Mouse (Mus musculus): Measurements from ENCODE around the gene Uggt2. TPM values are rescaled to one million over a fixed set of nuclear protein-coding genes. Genes with fewer than 3 reads are reported as not detected.

The Uggt2 gene
- polyA plus RNA-seq, 1 experiment from 2014 or later = 26.7 TPM

DNA sequence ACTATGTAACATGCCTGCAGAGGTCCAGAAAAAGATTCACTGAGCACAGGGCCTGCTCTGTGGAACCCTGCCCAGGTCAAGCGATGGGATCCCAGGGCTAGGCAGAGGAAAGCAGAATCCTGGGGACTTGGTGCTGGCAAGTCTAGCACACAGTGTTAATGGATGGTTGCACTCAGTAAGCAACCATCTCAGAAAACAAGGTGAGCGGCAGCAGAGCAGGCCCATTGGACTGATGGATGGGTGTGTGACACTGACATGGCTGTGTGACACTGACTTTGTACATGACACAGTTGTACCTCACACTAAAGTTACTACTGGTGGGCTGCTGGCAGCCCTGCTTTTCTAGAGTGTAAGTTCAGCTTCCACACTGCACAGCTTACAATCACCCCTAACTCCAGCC is 89.7 kb downstream of the Uggt2 start:
- H3K4me3 ChIP-seq (ENCODE audit: low read depth, low read length) = no peak overlapping the region
- no peak overlapping the region for H3K27ac ChIP-seq (ENCODE audit: low read depth)
- ATAC-seq (ENCODE audit: insufficient read depth) (no peak), DNase-seq (no peak)
- H3K36me3 ChIP-seq (ENCODE audit: insufficient read depth) = peaks cover 28% of the 10 kb centered on the region
- no peak overlapping the region for H3K9ac ChIP-seq
- H3K9me3 ChIP-seq (ENCODE audit: low read depth, low read length) = no peaks in the 10 kb centered on the region
- H3K27me3 ChIP-seq (ENCODE audit: insufficient read depth, low read length) = no peaks in the 10 kb centered on the region
- H3K4me2 ChIP-seq = no peak overlapping the region
- no peaks in the 10 kb centered on the region for H3K4me1 ChIP-seq (ENCODE audit: insufficient read depth)
- WGBS = 96% methylated on average over 2 of the region's 2 CpGs
- no peak for TF ChIP-seq CTCF (IDR thresholded peaks at IDR 0.05; ENCODE audit: low read depth)

DNA sequence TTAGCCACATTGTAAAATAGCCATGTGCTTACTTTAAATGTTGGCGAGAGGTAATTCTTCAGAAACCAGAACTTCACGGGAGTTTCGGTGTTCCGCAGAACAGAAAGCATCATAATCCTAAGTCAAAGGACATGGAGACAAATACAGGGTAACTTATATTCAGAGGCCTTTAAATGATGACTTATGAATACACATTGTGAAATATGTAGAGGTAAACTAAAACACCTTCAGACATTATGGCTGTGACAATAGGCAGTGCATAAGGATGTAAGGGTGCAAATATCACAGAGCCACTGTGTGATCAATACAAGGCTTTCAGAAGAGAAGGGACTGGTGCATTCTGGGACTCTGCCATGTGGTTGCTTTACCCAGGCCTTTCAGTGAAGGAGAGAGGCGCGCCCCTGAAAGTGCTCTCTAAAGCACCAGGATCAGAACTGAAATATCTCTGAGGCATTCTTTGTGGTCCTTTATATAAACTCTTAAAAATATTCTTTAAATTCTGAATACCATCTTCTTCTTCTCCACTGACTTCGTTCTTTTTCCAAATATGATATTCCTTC is 91.1 kb downstream of the Uggt2 start:
- DNase-seq = no peak
- TF ChIP-seq CTCF (IDR thresholded peaks at IDR 0.05; ENCODE audit: low read depth) = no peak
- H3K9me3 ChIP-seq (ENCODE audit: low read depth, low read length) = no peaks in the 10 kb centered on the region
- H3K27me3 ChIP-seq (ENCODE audit: insufficient read depth, low read length) = no peaks in the 10 kb centered on the region
- H3K4me1 ChIP-seq (ENCODE audit: insufficient read depth) = no peaks in the 10 kb centered on the region
- H3K27ac ChIP-seq (ENCODE audit: low read depth) = no peak overlapping the region
- H3K4me3 ChIP-seq (ENCODE audit: low read depth, low read length) = peak overlapping the region; percentile 45
- H3K36me3 ChIP-seq (ENCODE audit: insufficient read depth) = peaks cover 22% of the 10 kb centered on the region
- peak overlapping the region; percentile 34 for H3K9ac ChIP-seq
- ATAC-seq (ENCODE audit: insufficient read depth) = no peak
- H3K4me2 ChIP-seq = peak overlapping the region; percentile 80
- WGBS = 56% methylated on average over 7 of the region's 7 CpGs

DNA sequence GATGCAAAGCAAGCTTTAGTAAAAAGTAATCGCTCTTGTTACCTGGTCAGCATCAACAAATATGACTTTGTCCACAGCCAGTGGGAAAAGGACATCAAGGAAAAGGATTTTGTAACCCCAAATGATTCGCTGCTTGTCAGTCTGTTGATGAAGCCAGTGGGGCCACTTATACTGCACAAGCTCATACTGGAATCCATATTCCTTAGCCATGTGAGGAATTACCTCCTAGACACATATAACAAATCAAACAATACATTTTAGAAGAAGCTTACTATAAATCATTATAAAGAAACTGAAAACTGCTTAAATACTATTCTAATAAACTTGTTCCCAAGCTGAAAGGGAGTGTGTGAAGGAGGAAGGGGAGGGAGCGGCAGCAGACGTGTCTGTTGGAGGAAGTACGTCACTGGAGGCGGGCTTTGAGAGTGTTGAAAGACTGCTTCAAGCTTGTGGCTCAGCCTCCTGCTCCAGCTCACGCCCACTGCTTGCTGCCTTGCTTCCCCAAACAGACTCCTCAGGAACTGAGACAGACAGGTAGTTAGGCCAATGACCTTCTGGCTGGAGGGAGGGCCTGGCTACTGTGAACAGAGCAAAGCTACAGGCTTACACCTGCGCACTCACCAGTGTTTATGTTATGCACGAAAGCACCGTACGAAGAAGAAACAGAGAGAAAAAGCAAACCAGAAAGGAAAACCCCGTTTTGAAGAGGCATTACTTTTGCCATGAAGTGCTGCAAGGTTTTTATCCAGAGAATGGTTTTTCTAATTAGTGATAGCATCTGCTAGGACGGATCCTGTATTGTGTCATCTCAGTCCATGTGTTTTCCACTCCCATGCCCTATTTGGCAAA is 91.9 kb downstream of the Uggt2 start:
- H3K4me1 ChIP-seq (ENCODE audit: insufficient read depth) = no peaks in the 10 kb centered on the region
- H3K27me3 ChIP-seq (ENCODE audit: insufficient read depth, low read length) = no peaks in the 10 kb centered on the region
- H3K9me3 ChIP-seq (ENCODE audit: low read depth, low read length) = no peaks in the 10 kb centered on the region
- peaks cover 15% of the 10 kb centered on the region for H3K36me3 ChIP-seq (ENCODE audit: insufficient read depth)
- DNase-seq = peak; percentile 99
- peak overlapping the region; percentile 80 for H3K4me2 ChIP-seq
- H3K9ac ChIP-seq = peak overlapping the region; percentile 34
- H3K4me3 ChIP-seq (ENCODE audit: low read depth, low read length) = peak overlapping the region; percentile 45
- TF ChIP-seq CTCF (IDR thresholded peaks at IDR 0.05; ENCODE audit: low read depth) = no peak
- peak overlapping the region; percentile 83 for H3K27ac ChIP-seq (ENCODE audit: low read depth)
- peak; percentile 100 for ATAC-seq (ENCODE audit: insufficient read depth)
- WGBS = 2% methylated on average over 13 of the region's 13 CpGs

DNA sequence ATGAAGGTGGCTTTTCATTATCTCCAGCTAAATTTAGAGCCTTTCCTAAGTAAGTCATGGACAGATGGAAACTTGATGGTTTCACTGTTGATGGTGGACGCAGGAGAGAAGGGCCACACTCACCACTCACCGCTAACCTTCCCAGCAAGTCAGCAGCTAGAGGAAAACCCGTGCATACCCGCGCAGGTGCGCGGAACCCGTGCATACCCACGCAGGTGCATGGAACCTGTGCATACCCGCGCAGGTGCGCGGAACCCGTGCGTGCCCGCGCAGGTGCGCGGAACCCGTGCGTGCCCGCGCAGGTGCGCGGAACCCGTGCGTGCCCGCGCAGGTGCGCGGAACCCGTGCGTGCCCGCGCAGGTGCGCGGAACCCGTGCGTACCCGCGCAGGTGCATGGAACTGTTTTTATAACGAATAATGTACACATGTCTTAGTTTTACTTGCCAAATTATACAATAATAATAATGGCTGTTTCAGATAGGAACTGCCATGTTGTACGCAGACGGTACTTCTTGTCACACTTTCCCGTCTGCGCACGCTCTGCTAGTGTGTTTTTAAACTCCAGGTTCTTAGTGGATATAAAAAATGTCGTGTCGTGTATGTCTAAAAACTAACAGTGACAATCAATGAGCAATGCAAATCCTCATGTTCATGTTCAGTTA is 92.7 kb downstream of the Uggt2 start:
- Histone ChIP-seq H3K4me1 (ENCODE audit: insufficient read depth) (no peaks in the 10 kb centered on the region), H3K27me3 (ENCODE audit: insufficient read depth, low read length) (no peaks in the 10 kb centered on the region), H3K4me3 (ENCODE audit: low read depth, low read length) (peak overlapping the region; percentile 45), H3K9me3 (ENCODE audit: low read depth, low read length) (no peaks in the 10 kb centered on the region), H3K36me3 (ENCODE audit: insufficient read depth) (peaks cover 15% of the 10 kb centered on the region), H3K9ac (peak overlapping the region; percentile 34), H3K4me2 (peak overlapping the region; percentile 80), H3K27ac (ENCODE audit: low read depth) (peak overlapping the region; percentile 83)
- 4% methylated on average over 49 of the region's 49 CpGs for WGBS
- no peak for DNase-seq
- ATAC-seq (ENCODE audit: insufficient read depth) = peak; percentile 3; the same call in 1 of the 2 replicates
- no peak for TF ChIP-seq CTCF (IDR thresholded peaks at IDR 0.05; ENCODE audit: low read depth)

DNA sequence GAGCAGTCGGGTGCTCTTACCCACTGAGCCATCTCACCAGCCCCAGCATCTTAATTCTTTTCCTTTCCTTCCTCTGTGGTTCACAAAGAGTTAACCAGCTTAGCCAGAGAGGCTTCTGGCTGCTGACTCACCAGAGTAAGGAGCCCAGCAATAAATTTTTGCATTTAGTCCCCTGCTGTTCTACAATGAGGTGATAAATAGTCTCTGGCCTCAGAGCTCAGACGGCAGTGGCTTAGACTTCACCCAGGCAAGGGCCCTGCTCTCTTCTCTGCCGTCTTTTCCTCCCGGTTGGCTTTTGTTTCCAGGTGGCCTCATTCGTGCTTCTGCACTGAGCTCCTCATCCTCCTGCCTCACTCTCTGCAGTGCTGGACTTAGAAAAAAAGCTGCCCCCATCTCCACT is 93.4 kb downstream of the Uggt2 start:
- H3K27me3 ChIP-seq (ENCODE audit: insufficient read depth, low read length) = no peaks in the 10 kb centered on the region
- H3K9ac ChIP-seq = no peak overlapping the region
- DNase-seq = peak; percentile 21
- H3K4me3 ChIP-seq (ENCODE audit: low read depth, low read length) = no peak overlapping the region; the same call in 1 of the 2 replicates
- H3K36me3 ChIP-seq (ENCODE audit: insufficient read depth) = peaks cover 22% of the 10 kb centered on the region
- no peaks in the 10 kb centered on the region for H3K9me3 ChIP-seq (ENCODE audit: low read depth, low read length)
- WGBS = 19% methylated on average over 5 of the region's 5 CpGs
- no peaks in the 10 kb centered on the region for H3K4me1 ChIP-seq (ENCODE audit: insufficient read depth)
- ATAC-seq (ENCODE audit: insufficient read depth) = no peak
- H3K4me2 ChIP-seq = peak overlapping the region; percentile 80; the same call in 1 of the 2 replicates
- TF ChIP-seq CTCF (IDR thresholded peaks at IDR 0.05; ENCODE audit: low read depth) = no peak
- no peak overlapping the region for H3K27ac ChIP-seq (ENCODE audit: low read depth)

DNA sequence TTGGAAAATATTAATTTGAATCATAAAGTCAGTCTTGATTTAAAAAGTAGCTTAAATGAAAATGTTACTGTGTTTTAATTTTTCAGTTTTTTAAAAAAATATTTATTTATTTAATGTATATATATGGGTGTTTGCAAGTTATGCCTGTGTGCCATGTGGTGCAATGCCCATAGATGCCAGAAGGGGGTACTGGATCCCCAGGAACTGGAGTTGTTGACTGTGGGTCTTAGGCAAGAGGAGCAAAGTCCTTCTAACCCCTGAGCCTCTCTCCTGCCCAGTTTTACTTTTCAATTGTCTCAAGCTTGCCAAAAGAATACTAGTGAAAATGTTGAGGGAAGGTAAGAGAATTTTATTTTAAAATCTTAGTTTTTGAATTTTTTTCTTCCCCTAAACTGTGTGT is 95.9 kb downstream of the Uggt2 start:
- Histone ChIP-seq H3K9ac (no peak overlapping the region), H3K27ac (ENCODE audit: low read depth) (no peak overlapping the region), H3K4me1 (ENCODE audit: insufficient read depth) (no peaks in the 10 kb centered on the region), H3K4me3 (ENCODE audit: low read depth, low read length) (no peak overlapping the region), H3K27me3 (ENCODE audit: insufficient read depth, low read length) (no peaks in the 10 kb centered on the region), H3K9me3 (ENCODE audit: low read depth, low read length) (no peaks in the 10 kb centered on the region), H3K4me2 (no peak overlapping the region), H3K36me3 (ENCODE audit: insufficient read depth) (peaks cover 16% of the 10 kb centered on the region; the same call in 1 of the 2 replicates)
- ATAC-seq (ENCODE audit: insufficient read depth) (no peak), DNase-seq (peak; percentile 66)
- TF ChIP-seq CTCF (IDR thresholded peaks at IDR 0.05; ENCODE audit: low read depth) = peak; percentile 54

Data from lung, embryonic 14.5 days (tissue).